Mouse (Mus musculus) thymus, adult 2 months (tissue): ENCODE results near the gene Ndufb4.

Experiments
- CTCF ChIP-seq: fragments of 200-500 bp; IDR thresholded peaks from 2 replicates; pipeline ENCODE4 v1.5.1; 2012; ENCODE audit warnings: mild to moderate bottlenecking, control low read depth, low read length, moderate library complexity, borderline replicate concordance; ENCODE audit not compliant: control insufficient read depth, poor library complexity, insufficient read depth; ENCODE audit errors: extremely low read depth
- POLR2A ChIP-seq: fragments of 200-500 bp; IDR thresholded peaks from 2 replicates; pipeline ENCODE4 v1.6.1; 2012; ENCODE audit warnings: mild to moderate bottlenecking, low read length, control low read depth, moderate library complexity; ENCODE audit not compliant: control insufficient read depth, poor library complexity, insufficient read depth; ENCODE audit errors: extremely low read depth

DNA sequence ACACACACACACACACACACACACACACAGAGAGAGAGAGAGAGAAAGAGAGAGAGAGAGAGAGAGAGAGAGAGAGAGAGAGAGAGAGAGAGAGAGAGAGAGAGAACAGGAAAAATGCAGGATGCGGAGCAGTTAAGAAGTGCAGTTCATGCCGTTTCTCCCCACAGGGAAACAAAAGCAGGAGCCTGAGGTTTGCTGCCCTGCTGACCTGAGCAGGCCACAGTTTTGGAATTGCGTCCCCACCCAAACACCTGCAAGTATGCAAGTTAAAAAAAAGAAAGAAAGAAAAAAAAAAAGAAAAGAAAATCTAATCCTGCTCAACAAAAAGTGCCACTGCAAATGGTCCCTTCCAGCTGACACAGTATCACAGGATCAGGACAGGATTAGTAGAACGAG, 22.4 kb upstream of the Ndufb4 start:
- TF ChIP-seq CTCF (no peak), POLR2A (no peak)
